Mouse (Mus musculus): ENCODE results near the gene Nat8f1. TPM values are rescaled to one million over a fixed set of nuclear protein-coding genes. Genes with fewer than 3 reads are reported as not detected.
"Not testable (repeated sequence)": the region's sequence is repeated elsewhere in the genome, so short reads cannot be mapped to it uniquely, and the experiment has no call there.

Nat8f1 gene
- polyA plus RNA-seq, 1 experiment: 0.62 TPM

DNA sequence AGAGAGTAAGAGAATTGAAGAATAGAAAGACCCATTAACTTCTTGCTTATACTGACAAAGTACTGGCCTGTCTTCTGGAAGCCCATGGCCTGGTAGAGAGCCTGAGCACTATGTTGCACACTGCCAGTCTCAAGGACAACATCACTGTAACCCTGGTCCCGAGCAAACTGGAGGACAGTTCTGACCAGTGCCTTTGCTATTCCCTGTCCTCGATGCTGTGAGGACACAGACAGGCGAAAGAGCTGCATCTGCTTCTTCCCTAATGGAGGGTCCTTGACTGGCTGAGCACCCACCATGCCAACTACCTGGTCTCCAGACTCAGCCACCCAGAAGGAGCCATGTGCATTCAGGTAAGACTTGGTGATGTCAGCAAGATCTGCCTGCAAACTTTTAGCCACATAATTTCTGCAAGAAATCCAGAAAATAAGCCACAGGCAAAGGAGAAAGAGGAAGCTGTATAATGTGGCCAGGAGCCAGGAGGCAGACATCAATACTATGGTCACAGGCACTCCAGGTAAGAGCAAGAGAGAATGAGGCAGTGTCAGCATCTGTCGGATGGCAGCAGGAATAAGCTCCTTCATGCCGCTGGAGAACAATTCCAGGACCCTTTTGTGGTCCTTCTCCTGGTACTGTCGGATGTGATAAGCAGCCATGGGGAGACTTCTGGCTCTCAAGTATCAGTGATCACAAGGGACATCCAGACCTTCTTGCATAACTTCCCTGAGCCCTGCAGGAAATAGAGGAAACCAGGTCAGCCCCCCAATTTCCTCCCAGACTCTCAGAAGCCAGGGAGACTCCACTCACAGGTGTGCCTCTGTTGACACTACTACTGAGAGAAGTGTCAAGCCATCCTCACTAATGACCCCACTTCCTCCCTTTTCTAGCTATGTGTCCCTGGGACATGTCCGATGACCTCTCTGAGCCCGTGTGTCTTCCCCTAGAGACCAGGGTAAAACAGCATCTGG, 47.5 kb downstream of the Nat8f1 start:
- Histone ChIP-seq H3K4me3 (replicated peaks) (no peak overlapping the region), H3K4me1 (no peaks in the 10 kb centered on the region), H3K9me3 (0 out of 2 replicates have a peak, but pooled peaks cover 7% of the 10 kb centered on the region), H3K36me3 (replicated peaks; ENCODE audit: low read length) (no peaks in the 10 kb centered on the region), H3K27me3 (replicated peaks) (peaks cover 9% of the 10 kb centered on the region)
- TF ChIP-seq FLI1 (IDR thresholded peaks at IDR 0.05; ENCODE audit: low read length): no peak
- TF ChIP-seq GATA1 (IDR thresholded peaks at IDR 0.05; ENCODE audit: borderline replicate concordance, low read length): no peak

DNA sequence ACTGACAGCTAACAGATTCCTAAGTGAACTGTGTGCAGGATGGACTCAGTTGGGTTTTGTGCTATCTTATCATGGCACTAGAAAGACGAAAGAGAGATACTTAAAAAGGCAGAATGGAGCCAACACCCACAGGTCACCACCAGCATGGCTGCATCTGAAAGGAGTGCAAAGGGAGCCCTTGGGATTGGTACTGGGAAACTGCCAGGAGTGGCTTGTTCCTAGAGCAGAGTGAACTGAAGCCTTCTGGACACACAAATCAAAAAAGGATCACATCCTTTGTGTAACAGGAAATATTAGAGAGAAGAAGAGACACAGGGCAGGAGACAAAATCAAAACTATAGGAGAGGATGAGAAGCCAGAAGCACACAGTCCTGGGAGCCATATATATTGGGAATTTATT, 48.5 kb downstream of the Nat8f1 start:
- not testable (repeated sequence) for H3K4me3 ChIP-seq (replicated peaks); H3K27me3 ChIP-seq (replicated peaks); H3K9me3 ChIP-seq; H3K4me1 ChIP-seq; H3K36me3 ChIP-seq (replicated peaks; ENCODE audit: low read length)

DNA sequence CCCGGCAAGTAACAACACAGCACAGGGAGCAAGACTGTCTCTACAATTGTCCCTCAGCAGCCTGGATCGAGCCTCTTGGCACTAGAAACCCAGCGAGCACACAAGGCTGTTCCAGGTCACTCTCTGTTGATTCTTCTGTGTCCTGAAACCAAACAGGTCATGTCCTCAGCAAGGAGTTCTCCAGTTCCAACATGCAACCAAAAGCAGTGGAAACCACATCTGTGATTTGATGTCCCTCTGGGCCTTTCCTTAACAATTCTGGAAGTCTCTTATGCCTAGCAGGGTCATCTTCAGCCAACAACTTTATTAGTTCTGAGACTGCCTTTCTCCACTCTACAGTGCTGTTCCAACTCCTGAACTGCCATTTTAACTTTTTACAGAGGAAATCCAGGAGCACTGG, 49.3 kb downstream of the Nat8f1 start:
- not testable (repeated sequence) for H3K9me3 ChIP-seq; H3K4me3 ChIP-seq (replicated peaks); H3K36me3 ChIP-seq (replicated peaks; ENCODE audit: low read length); H3K4me1 ChIP-seq
- peaks cover 12% of the 10 kb centered on the region for H3K27me3 ChIP-seq (replicated peaks)

DNA sequence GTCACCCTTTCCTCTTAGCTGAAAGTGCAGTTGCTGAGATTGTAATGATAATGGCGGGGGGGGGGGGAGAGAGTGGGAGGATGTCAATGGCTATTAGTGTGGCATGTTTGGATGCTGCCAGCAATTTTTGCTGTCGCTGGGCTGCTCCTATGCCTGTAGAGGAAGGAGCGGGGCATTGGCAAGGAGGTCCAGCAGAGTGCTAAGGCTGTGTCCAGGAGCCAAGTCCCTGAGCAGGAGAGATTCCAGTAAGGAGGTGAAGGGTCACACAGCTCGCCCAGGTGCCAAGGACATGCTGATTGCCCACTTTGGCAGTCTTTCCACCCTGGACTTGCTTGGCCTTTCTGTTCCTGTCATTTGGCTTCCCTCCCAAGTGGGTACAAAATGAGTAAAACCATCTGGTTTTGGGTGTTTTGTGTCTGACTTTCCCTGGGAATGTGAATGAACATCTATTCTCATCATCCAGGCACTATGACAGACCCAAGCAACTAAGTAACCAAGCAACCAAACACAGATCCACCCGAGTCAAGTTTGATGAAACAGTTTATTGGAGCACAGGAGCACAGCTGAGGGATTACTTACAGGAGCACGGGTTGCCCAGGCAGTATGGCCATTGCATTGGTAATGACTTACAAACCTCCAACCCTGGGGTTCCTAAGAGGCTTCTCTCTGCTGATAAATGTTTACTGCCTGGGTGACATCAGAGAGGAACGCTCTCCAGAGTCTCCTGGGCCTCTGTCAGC, 50.4 kb downstream of the Nat8f1 start:
- H3K36me3 ChIP-seq (replicated peaks; ENCODE audit: low read length): not testable (repeated sequence)

DNA sequence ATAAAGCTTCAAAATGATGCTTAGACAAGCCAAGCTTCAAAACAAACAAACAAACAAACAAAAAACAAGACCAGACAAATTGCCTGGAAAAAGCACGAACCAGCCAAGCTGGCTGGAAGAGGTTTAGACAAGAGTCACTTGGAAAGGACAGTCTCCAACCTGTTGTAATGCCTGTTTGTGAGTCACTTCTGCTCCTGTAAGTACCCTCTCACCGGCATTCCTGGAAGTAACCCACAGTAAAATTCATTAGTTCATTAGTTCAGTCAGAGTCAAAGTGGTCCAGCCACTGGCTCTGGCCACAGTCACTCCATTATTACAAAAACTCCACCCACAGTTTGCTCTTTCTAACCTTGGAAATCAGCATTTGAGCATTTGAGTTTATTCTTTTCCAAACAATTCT, 51.6 kb downstream of the Nat8f1 start:
- no peak for TF ChIP-seq FLI1 (IDR thresholded peaks at IDR 0.05; ENCODE audit: low read length)
- Histone ChIP-seq H3K36me3 (replicated peaks; ENCODE audit: low read length) (no peaks in the 10 kb centered on the region), H3K4me3 (replicated peaks) (no peak overlapping the region), H3K4me1 (no peaks in the 10 kb centered on the region), H3K27me3 (replicated peaks) (peaks cover 33% of the 10 kb centered on the region), H3K9me3 (0 out of 2 replicates have a peak, but pooled peaks cover 7% of the 10 kb centered on the region)

More for the DNA sequence above, 50.4 kb downstream of the Nat8f1 start:
- H3K27me3 ChIP-seq (replicated peaks): peaks cover 21% of the 10 kb centered on the region
- not testable (repeated sequence) for H3K9me3 ChIP-seq; H3K4me3 ChIP-seq (replicated peaks); H3K4me1 ChIP-seq

DNA sequence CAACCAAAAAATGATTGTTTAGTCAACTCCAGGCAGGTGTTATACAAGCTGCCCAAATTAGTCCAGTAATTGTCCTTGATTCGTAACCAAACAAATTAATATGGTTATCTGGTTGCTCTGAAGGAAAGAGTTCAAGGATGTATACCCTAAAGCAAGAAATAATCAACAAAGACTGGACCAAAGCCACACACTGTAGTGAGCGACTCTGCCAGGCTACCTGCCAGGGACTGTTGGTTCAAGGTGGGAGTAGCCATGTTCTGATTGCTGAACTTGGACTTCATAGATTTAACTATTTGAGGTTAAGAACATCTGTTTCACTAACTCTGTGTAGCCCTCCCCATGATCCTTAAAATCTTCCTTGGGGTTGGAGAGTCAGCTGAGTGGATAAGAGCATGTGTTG, 52.4 kb downstream of the Nat8f1 start:
- Histone ChIP-seq H3K27me3 (replicated peaks) (peaks cover 34% of the 10 kb centered on the region), H3K4me1 (no peaks in the 10 kb centered on the region), H3K36me3 (replicated peaks; ENCODE audit: low read length) (no peaks in the 10 kb centered on the region), H3K9me3 (0 out of 2 replicates have a peak, but pooled peaks cover 7% of the 10 kb centered on the region), H3K4me3 (replicated peaks) (no peak overlapping the region)
- TF ChIP-seq GATA1 (IDR thresholded peaks at IDR 0.05; ENCODE audit: borderline replicate concordance, low read length) (no peak), FLI1 (IDR thresholded peaks at IDR 0.05; ENCODE audit: low read length) (no peak)

DNA sequence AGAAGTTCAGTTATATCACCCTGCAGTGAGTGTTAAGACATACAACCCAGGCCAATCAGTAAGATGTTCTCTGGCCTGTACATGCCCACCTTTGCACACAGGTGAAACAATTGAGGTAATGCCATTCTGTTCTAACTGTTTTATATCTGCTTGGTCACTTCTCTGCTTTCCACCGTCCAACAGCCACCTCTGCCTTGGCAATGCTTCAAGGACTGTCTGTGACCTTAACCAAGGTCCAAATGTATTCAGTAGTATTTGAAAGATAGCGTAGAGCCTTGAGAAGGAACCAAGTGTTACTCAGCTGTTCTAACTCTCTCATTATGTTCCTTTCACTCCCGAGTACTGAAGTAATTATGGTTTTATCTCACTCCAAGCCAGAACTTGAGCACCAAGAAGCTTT, 52.9 kb downstream of the Nat8f1 start:
- Histone ChIP-seq H3K4me3 (replicated peaks) (no peak overlapping the region), H3K4me1 (no peaks in the 10 kb centered on the region), H3K9me3 (0 out of 2 replicates have a peak, but pooled peaks cover 7% of the 10 kb centered on the region), H3K36me3 (replicated peaks; ENCODE audit: low read length) (no peaks in the 10 kb centered on the region), H3K27me3 (replicated peaks) (peaks cover 31% of the 10 kb centered on the region)
- TF ChIP-seq GATA1 (IDR thresholded peaks at IDR 0.05; ENCODE audit: borderline replicate concordance, low read length): no peak
- no peak for TF ChIP-seq FLI1 (IDR thresholded peaks at IDR 0.05; ENCODE audit: low read length)

DNA sequence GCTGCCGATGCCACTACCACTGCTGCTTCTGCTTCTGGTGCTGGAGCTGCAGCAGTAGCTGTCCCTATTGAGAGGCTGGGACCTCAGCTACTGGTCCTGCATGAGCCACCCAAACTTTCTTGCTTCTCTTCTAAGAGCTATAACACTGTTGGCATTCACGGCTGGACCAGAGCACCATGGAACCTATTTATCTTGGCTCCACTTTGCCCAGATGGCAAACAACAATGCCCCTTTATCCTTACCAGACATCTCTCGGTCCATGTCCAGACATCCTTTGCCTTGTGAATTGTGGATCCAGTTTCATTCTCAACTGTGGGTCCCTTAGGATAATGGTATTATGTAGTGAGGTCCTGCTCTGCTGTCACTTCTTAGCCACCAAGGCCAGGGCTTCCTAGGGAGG, 54.2 kb downstream of the Nat8f1 start:
- Histone ChIP-seq H3K4me1 (no peaks in the 10 kb centered on the region), H3K4me3 (replicated peaks) (no peak overlapping the region), H3K27me3 (replicated peaks) (peaks cover 31% of the 10 kb centered on the region), H3K9me3 (0 out of 2 replicates have a peak, but pooled peaks cover 7% of the 10 kb centered on the region), H3K36me3 (replicated peaks; ENCODE audit: low read length) (no peaks in the 10 kb centered on the region)
- TF ChIP-seq GATA1 (IDR thresholded peaks at IDR 0.05; ENCODE audit: borderline replicate concordance, low read length): no peak
- TF ChIP-seq FLI1 (IDR thresholded peaks at IDR 0.05; ENCODE audit: low read length): no peak

Other genes starting within 250 kb of the Nat8f1 start
- gene Nat8f7, start 202.5 kb downstream of the Nat8f1 start, polyA plus RNA-seq (2012; ENCODE audit: insufficient read depth, low replicate concordance): not detected in 2 replicates
- gene Nat8f3, start 149.9 kb downstream of the Nat8f1 start, polyA plus RNA-seq (2012; ENCODE audit: insufficient read depth, low replicate concordance): not detected in 2 replicates
- gene Nat8f6, start 94.7 kb downstream of the Nat8f1 start, polyA plus RNA-seq (2012; ENCODE audit: insufficient read depth, low replicate concordance): not detected in 2 replicates
- not detected in 2 replicates for gene Nat8f5, start 94.7 kb downstream of the Nat8f1 start, polyA plus RNA-seq (2012; ENCODE audit: insufficient read depth, low replicate concordance)
- not detected in 2 replicates for gene Nat8, start 83.6 kb downstream of the Nat8f1 start, polyA plus RNA-seq (2012; ENCODE audit: insufficient read depth, low replicate concordance)
- gene Nat8f2, start 46.5 kb downstream of the Nat8f1 start, polyA plus RNA-seq (2012; ENCODE audit: insufficient read depth, low replicate concordance): not detected in 2 replicates
- not detected in 2 replicates for gene Nat8f4, start 10.8 kb downstream of the Nat8f1 start, polyA plus RNA-seq (2012; ENCODE audit: insufficient read depth, low replicate concordance)
- 1.7 TPM in 1 of 2 replicates, not detected in the other for gene Tprkb, start 3.8 kb downstream of the Nat8f1 start, polyA plus RNA-seq (2012; ENCODE audit: insufficient read depth, low replicate concordance)
- gene Dusp11, start 46.0 kb upstream of the Nat8f1 start, polyA plus RNA-seq (2012; ENCODE audit: insufficient read depth, low replicate concordance): 2.6 and 22.9 TPM in 2 replicates
- not detected in 2 replicates for gene Figla, start 100.5 kb upstream of the Nat8f1 start, polyA plus RNA-seq (2012; ENCODE audit: insufficient read depth, low replicate concordance)
- gene Add2, start 113.0 kb upstream of the Nat8f1 start, polyA plus RNA-seq (2012; ENCODE audit: insufficient read depth, low replicate concordance): 0.19 and 0.46 TPM in 2 replicates

All from megakaryocyte, embryonic 14.5 days (primary cell).